Mouse (Mus musculus) kidney, embryonic 14.5 days (tissue): ENCODE measurements at regions not wholly inside any gene's neighbourhood (a gene's known extent, or its start where the extent isn't known, plus 50 kb on each side); places are given as distances from the start of the nearest gene placed in this dataset.

Experiments
- ATAC-seq: fragments of 200-750 bp; cut with Nextera tagmentation; 2 replicates; pipeline ENCODE4 v1.8.0; 2017; ENCODE audit warnings: moderate number of reproducible peaks, mild to moderate bottlenecking, moderate TSS enrichment, moderate library complexity; ENCODE audit not compliant: low FRiP score, low TSS enrichment
- H3K27ac ChIP-seq: fragments of 300-500 bp; sonication (generic); 2 replicates; pipeline ENCODE4 v1.5.1; 2014; ENCODE audit warnings: low read depth, mild to moderate bottlenecking, low read length, moderate library complexity, mixed read lengths
- H3K27me3 ChIP-seq: fragments of 300-500 bp; sonication (generic); 2 replicates; pipeline ENCODE4 v1.6.1; 2014; ENCODE audit warnings: mild to moderate bottlenecking, low read length; ENCODE audit not compliant: control insufficient read depth, insufficient read depth
- H3K36me3 ChIP-seq: fragments of 300-500 bp; sonication (generic); 2 replicates; pipeline ENCODE4 v1.6.1; 2014; ENCODE audit warnings: low read length, mixed read lengths; ENCODE audit not compliant: control insufficient read depth, insufficient read depth
- H3K4me1 ChIP-seq: fragments of 300-500 bp; sonication (generic); 2 replicates; pipeline ENCODE4 v1.6.1; 2014; ENCODE audit warnings: low read length, mixed read lengths; ENCODE audit not compliant: control insufficient read depth, insufficient read depth
- H3K4me2 ChIP-seq: fragments of 300-500 bp; sonication (generic); replicated peaks from 2 replicates; pipeline ENCODE4 v1.6.1; 2014; ENCODE audit warnings: low read depth, mild to moderate bottlenecking, low read length
- H3K4me3 ChIP-seq: fragments of 300-500 bp; sonication (generic); 2 replicates; pipeline ENCODE4 v1.5.1; 2014; ENCODE audit warnings: mild to moderate bottlenecking, low read length
- H3K9ac ChIP-seq: fragments of 300-500 bp; sonication (generic); 2 replicates; pipeline ENCODE4 v1.6.1; 2014; ENCODE audit warnings: low read depth, mild to moderate bottlenecking, low read length, moderate library complexity
- H3K9me3 ChIP-seq: fragments of 300-500 bp; sonication (generic); 2 replicates; pipeline ENCODE4 v1.6.1; 2016; ENCODE audit warnings: low read length; ENCODE audit not compliant: control insufficient read depth
- WGBS: fragments of 180-500 bp; shearing (Covaris S2); extraction: QIAGEN DNeasy Blood & Tissue Kit; methylation state at CpG from one replicate; pipeline ENCODE4 v1.1.7; 2014; 5-methylcytosine and 5-hydroxymethylcytosine counted together

DNA sequence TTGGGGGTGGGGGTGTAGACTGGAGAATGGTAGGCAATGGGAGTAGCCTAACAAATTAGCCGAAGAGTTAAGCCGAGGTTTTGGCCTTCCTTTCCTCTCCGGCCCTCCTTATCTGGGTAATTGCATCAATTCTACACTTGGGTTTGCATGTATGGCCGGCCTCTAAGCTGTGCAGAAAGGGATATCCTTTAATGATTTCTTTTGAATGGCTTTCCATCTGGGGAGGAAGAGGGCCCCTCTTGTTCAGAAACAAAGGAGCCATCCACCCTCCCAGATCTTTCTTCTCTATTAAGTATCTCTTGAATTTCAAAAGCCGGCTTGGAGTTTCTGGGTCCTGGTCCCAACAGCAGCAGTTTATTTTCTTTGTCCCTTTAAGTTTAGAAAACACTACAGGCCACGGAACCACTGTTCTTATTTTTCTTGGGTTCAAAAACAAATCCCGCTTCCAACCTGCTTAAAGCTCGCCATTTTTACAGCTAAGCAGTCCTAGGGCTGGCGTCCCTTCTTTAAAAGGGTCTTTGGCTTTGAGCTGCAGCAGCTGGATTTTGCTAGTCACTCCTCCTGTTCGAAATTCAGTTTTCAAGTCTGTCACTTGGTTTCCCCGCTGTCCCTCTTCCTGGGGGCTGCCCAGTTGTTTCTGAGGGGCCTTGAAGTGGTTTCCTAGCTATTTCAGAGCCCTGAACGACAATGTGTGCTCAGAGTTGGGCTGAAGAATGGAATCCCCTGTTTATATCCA is 73.1 kb upstream of the Lrig1 start:
- no peaks in the 10 kb centered on the region for H3K27me3 ChIP-seq
- H3K4me3 ChIP-seq, result peak overlapping the region; percentile 18
- H3K9me3 ChIP-seq, result no peaks in the 10 kb centered on the region
- peaks cover 11% of the 10 kb centered on the region; the same call in 1 of the 2 replicates for H3K4me1 ChIP-seq
- H3K27ac ChIP-seq, result peak overlapping the region; percentile 19; the same call in 1 of the 2 replicates
- peak overlapping the region; percentile 47; the same call in 1 of the 2 replicates for H3K4me2 ChIP-seq
- ATAC-seq, result no peak
- 29% methylated on average over 12 of the region's 12 CpGs for WGBS
- no peaks in the 10 kb centered on the region for H3K36me3 ChIP-seq
- peak overlapping the region; percentile 48; the same call in 1 of the 2 replicates for H3K9ac ChIP-seq

DNA sequence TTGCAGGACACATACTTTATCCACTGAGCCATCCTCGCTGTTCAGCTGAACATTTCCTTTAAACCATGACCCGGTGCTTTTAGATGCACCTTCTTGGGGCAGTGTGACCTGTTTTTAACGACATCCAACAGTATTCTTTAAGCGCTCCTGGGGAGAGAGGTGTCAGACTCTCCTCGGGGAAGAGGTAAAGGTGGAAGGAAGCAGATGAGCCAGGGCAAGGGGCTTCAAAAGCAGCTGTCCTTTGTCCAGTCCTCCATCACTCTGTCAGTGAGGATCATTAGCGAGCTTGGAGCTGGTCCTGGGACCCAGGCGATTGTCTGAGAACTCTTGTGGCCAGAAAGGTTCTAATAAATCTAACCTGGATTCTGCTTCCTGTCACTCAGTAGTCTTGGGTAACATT is 72.4 kb upstream of the Lrig1 start:
- Histone ChIP-seq H3K36me3 (no peaks in the 10 kb centered on the region), H3K4me3 (no peak overlapping the region), H3K27me3 (no peaks in the 10 kb centered on the region), H3K9ac (no peak overlapping the region), H3K4me1 (peaks cover 11% of the 10 kb centered on the region; the same call in 1 of the 2 replicates), H3K9me3 (no peaks in the 10 kb centered on the region), H3K27ac (no peak overlapping the region), H3K4me2 (no peak overlapping the region)
- 42% methylated on average over 7 of the region's 7 CpGs for WGBS
- no peak for ATAC-seq

GRCm38 (mm10) chr6:94768230-94768629 is 68.3 kb upstream of the Lrig1 start:
- H3K27ac ChIP-seq, result no peak overlapping the region
- H3K9ac ChIP-seq, result no peak overlapping the region
- no peaks in the 10 kb centered on the region for H3K4me1 ChIP-seq
- H3K27me3 ChIP-seq, result no peaks in the 10 kb centered on the region
- no peaks in the 10 kb centered on the region for H3K9me3 ChIP-seq
- H3K4me2 ChIP-seq, result no peak overlapping the region
- no peak overlapping the region for H3K4me3 ChIP-seq
- 88% methylated on average over 5 of the region's 5 CpGs for WGBS
- ATAC-seq, result no peak
- H3K36me3 ChIP-seq, result no peaks in the 10 kb centered on the region

DNA sequence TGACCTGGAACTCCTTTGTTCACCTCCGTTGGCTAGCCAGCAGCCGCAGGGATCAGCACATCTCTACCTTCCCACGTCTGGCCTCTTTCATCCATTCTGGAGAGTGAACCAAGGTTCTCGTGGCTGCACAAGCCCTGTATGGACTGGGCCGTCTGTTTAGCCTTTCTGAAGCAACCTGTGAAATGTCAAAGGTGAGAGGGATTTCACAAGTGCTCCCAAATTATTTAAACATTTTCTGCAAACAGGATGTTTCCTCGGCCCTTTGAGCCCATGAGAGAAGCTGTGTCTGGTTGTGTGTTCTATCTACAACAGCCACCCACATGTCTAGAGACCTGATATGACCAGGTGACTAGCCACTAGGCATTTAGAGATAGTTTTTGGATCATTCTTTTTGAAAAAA is 65.8 kb upstream of the Lrig1 start:
- Histone ChIP-seq H3K9me3 (no peaks in the 10 kb centered on the region), H3K4me2 (no peak overlapping the region), H3K4me1 (no peaks in the 10 kb centered on the region), H3K36me3 (no peaks in the 10 kb centered on the region), H3K4me3 (no peak overlapping the region), H3K27me3 (no peaks in the 10 kb centered on the region), H3K27ac (no peak overlapping the region), H3K9ac (no peak overlapping the region)
- 81% methylated on average over 6 of the region's 6 CpGs for WGBS
- ATAC-seq, result no peak

DNA sequence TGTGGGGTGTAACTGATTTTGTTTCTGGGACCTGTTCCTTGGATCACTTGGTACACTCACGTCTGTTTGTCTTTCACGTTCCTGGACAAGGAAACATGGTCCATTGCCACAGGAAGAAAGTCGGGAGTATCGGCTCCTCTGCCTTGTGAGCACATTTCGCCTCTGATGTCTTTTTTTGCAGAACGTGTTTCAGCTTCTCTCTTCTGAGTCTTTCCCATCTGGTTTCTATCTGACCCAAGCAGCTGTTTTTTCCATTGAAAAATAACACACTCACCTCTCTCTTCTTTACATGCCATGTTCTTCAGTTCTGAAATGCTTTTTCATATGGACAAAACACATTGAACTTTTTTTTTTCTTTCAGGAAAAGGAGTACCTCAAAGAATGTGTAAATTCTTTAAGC is 61.4 kb upstream of the Lrig1 start:
- Histone ChIP-seq H3K36me3 (no peaks in the 10 kb centered on the region), H3K4me2 (no peak overlapping the region), H3K9me3 (no peaks in the 10 kb centered on the region), H3K4me3 (no peak overlapping the region), H3K27ac (no peak overlapping the region), H3K4me1 (no peaks in the 10 kb centered on the region), H3K27me3 (no peaks in the 10 kb centered on the region), H3K9ac (no peak overlapping the region)
- ATAC-seq, result no peak
- WGBS, result 53% methylated on average over 6 of the region's 6 CpGs

- no peak for ATAC-seq
These were observed 60.7 kb upstream of the Lrig1 start for GRCm38 (mm10) chr6:94760629-94761111.

GRCm38 (mm10) chr6:94759649-94760048 is 59.7 kb upstream of the Lrig1 start:
- Histone ChIP-seq H3K9me3 (no peaks in the 10 kb centered on the region), H3K4me1 (0 out of 2 replicates have a peak, but pooled peaks cover 4% of the 10 kb centered on the region), H3K4me3 (no peak overlapping the region), H3K27me3 (no peaks in the 10 kb centered on the region), H3K27ac (no peak overlapping the region), H3K9ac (no peak overlapping the region), H3K36me3 (no peaks in the 10 kb centered on the region), H3K4me2 (no peak overlapping the region)
- 96% methylated on average over 1 of the region's 1 CpGs for WGBS
- ATAC-seq, result no peak

More at GRCm38 (mm10) chr6:94760629-94761111, 60.7 kb upstream of the Lrig1 start:
- no peaks in the 10 kb centered on the region for H3K9me3 ChIP-seq
- H3K27ac ChIP-seq, result no peak overlapping the region
- no peaks in the 10 kb centered on the region for H3K4me1 ChIP-seq
- no peaks in the 10 kb centered on the region for H3K36me3 ChIP-seq
- H3K4me2 ChIP-seq, result no peak overlapping the region
- no peaks in the 10 kb centered on the region for H3K27me3 ChIP-seq
- no peak overlapping the region for H3K9ac ChIP-seq
- H3K4me3 ChIP-seq, result no peak overlapping the region
- 84% methylated on average over 17 of the region's 17 CpGs for WGBS

DNA sequence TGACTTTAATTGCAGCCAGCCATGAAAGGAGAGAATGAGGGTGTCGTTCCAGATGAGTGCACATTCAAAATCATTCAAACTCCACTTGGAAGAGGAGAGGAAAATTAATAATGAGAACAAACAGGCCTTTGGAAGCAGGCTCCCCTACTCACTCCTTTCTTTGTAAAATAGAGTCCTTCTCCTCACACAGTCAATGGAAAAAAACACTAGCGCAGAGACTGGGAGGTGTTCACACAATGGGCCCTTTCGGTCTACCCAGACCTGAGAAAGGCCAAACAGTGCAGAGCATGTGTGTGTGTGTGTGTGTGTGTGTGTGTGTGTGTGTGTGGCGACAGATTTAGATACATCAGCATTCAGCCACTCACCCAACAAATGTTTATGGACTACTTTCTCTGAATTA is 56.0 kb upstream of the Lrig1 start:
- no peak overlapping the region for H3K27ac ChIP-seq
- H3K4me3 ChIP-seq, result no peak overlapping the region
- no peaks in the 10 kb centered on the region for H3K36me3 ChIP-seq
- H3K4me2 ChIP-seq, result no peak overlapping the region
- 70% methylated on average over 4 of the region's 4 CpGs for WGBS
- H3K27me3 ChIP-seq, result no peaks in the 10 kb centered on the region
- no peak overlapping the region for H3K9ac ChIP-seq
- no peaks in the 10 kb centered on the region for H3K9me3 ChIP-seq
- 0 out of 2 replicates have a peak, but pooled peaks cover 4% of the 10 kb centered on the region for H3K4me1 ChIP-seq
- ATAC-seq, result no peak

- H3K27ac ChIP-seq, result peak overlapping the region; percentile 30; the same call in 1 of the 2 replicates
- WGBS, result 66% methylated on average over 13 of the region's 13 CpGs
These were observed 55.4 kb upstream of the Lrig1 start for GRCm38 (mm10) chr6:94755297-94755831.

More at GRCm38 (mm10) chr6:94755297-94755831, 55.4 kb upstream of the Lrig1 start:
- H3K9me3 ChIP-seq, result no peaks in the 10 kb centered on the region
- no peak overlapping the region for H3K4me3 ChIP-seq
- H3K4me2 ChIP-seq, result no peak overlapping the region
- ATAC-seq, result no peak
- no peaks in the 10 kb centered on the region for H3K27me3 ChIP-seq
- 0 out of 2 replicates have a peak, but pooled peaks cover 4% of the 10 kb centered on the region for H3K4me1 ChIP-seq
- no peak overlapping the region for H3K9ac ChIP-seq
- no peaks in the 10 kb centered on the region for H3K36me3 ChIP-seq
